Mouse (Mus musculus) liver, postnatal 0 days (tissue): Measurements from ENCODE around the gene Atp2b2.

Source experiments
- CTCF ChIP-seq: sonication (generic); IDR thresholded peaks from 2 replicates; pipeline ENCODE4 v1.5.1; 2016; ENCODE audit warnings: antibody characterized with exemption, low read depth
- EP300 ChIP-seq: IDR thresholded peaks from 2 replicates; pipeline ENCODE4 v1.6.1; 2016; ENCODE audit warnings: antibody characterized with exemption, low read depth, mild to moderate bottlenecking

DNA sequence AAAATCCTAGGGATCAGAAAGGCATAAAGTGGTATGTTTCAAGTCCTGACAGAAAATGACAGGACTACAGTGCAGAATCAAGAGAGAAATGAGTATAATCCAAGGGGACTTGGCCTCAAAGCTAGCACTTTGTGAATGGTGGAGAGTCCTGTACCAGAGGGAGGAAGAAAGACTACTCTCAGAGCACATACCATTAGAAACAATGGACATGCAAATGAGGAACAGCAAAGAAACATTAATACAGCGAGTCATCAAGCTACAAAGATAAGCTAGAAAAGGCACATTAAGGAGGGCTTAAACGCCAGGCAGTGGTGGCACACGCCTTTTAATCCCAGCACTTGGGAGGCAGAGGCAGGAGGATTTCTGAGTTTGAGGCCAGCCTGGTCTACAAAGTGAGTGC lies 311.1 kb downstream of the Atp2b2 start:
- TF ChIP-seq CTCF (no peak), EP300 (no peak)
